Mouse (Mus musculus): Measurements from ENCODE around the gene Limch1.

Limch1 gene

GRCm38 (mm10) chr5:66747761-66748430 is 2.3 kb downstream of the Limch1 start:
- DNase-seq = no peak

GRCm38 (mm10) chr5:66748448-66749115 is 3.0 kb downstream of the Limch1 start:
- DNase-seq = no peak

DNA sequence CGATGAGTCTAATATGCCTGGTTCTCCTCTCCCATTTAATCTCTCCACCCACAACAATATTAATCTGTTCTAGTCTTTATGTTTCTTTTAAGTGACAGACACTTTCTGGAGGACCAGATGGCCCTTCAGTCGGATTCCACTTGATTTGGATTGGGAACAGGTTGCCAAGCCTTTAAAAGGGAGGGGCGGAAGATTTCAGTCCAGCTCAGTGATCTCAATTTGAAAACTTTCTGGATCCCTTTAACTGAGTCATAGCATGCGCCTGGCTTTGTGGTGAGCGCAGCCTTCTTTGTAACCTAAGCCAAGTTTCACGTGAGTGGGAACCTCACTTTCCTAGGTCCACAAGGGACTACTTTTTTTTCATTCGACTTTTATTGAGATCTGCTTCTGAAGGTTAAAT is 5.0 kb downstream of the Limch1 start:
- no peak for DNase-seq

DNA sequence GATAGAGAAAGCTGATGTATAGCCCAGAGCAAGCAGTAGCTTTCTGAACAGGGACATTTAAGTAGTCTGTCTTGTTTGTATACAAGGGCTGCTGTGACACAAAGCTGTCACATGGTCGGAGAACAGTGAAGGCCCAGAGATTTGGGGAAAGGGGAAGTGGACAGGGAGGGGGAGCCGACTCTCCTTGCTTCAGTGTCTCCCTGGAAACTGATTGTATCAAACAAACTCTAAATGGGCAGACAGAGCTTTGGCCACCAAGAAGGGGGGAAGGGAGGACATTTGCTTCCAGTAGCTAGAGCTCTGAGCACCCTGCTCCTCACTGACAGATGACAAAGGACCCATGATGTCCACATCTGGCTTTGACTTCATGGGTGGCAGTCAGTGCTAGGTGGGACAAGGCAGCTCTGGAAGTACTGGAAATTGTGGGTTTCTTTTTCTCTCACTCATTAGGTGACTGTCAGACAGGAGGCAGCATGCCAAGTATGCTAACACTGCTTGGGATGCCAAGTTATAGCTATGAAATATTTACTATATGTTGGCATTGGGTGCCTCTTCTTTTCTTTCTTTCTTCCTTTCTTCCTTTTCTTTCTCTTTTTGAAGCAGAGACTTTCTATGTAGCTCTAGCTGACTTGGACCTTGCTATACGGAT is 5.8 kb downstream of the Limch1 start:
- no peak for DNase-seq

- no peak for DNase-seq
Observed at GRCm38 (mm10) chr5:66753620-66754019, 8.0 kb downstream of the Limch1 start.

DNA sequence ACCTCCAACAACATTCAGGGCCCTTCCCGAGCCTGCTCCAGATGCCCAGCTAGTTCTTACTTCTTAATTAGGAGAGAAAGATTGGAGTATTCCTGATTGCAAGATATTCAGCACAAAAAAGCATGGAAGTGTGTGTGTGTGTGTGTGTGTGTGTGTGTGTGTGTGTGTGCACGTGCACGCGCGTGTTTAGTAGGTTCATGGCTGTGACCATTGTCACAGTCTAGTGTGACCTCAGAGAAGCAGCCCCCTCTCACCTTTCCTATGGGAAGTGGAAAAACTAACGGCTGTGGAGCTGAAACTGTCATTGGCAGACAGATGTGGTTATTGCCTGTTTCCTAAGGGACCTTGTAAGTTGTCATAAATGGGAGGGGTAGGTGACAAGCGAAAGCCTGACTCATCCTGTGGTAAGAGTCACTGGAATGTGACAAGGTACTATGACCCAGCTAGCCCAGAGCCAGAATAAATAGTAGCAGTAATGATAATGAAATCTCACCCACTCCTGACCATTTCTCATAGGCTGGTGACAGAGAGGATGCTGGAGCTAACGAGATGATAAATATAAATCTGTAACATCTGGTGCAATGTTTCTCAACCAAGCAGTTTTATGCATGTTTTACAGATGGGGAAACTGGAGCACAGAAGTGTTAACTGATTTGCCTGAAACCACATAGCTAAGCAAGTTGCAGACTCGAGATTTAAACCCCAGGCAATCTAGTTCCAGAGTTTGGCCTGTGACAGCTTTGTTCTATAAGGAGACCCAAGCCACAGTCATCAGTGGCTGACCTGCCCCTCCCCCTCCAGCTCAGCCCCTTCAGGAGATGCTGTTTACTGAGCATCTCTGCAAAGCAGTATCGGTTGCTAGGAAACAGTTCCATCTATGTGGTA is 11.4 kb downstream of the Limch1 start:
- DNase-seq = no peak

DNA sequence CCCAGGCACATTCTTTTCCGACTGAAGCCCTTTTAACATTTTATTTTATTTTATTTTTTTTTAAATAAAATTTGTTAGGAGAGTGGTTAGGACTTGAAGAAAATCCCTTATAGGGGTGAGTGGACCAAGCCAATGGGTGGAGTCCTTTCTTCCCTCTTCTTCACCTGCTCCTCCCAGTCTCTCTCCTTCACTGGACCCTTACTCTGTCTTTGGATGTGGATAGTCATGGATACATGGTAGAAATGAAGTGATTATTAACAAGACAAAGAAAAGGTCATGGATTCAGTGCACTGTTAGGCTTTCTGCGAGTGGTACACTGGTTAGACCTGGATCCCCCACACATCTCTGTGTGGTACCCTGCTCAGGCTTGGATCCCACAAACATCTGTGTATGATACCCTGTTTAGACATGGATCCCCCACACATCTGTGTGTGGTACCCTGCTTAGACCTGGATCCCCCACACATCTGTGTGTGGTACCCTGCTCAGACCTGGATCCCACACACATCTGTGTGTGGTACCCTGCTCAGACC is 12.1 kb downstream of the Limch1 start:
- DNase-seq = no peak

- no peak for DNase-seq
Observed at GRCm38 (mm10) chr5:66759354-66759753, 13.7 kb downstream of the Limch1 start.

DNA sequence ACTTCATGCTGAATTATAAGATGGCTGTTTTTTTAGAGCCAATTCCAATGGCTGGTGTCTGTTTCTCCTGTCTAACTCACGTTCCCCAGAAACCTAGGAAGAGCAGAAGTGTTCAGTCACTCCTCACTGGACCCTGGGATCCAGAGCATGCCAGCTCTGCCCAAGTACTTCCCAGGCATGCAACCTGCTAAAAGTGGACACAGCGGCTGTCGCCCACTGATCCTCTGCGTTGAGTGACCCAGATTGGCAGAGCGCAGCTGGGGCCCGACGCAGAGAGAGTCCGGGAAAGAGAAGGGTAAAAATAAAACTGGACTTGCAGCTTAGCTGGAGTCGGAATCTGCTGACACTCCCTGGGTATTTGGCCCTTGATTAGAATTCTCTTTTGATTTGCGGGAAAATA is 15.1 kb downstream of the Limch1 start:
- no peak for DNase-seq

- DNase-seq = no peak
Observed at GRCm38 (mm10) chr5:66762006-66762405, 16.4 kb downstream of the Limch1 start.

GRCm38 (mm10) chr5:66764129-66764528 is 18.5 kb downstream of the Limch1 start:
- no peak for DNase-seq

DNA sequence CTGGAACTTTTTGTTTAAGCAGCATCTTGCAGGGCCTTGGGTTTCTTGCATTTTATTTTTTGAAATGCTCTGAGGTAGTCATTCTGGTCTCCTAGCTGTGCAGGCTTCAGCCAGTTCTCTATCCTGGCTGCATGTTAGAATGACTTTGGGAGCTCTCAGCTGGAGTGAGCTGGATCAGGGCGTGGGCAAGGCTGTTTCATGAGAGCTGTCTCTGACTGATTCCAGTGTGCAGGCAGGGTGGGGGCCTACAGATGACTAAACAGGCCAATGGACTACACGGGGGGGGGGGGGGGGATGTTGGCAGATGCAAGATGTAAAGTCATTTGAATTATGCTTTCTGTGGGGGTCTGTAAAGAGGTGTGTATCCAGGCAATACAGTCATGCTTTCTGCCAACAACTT is 20.3 kb downstream of the Limch1 start:
- no peak for DNase-seq

DNA sequence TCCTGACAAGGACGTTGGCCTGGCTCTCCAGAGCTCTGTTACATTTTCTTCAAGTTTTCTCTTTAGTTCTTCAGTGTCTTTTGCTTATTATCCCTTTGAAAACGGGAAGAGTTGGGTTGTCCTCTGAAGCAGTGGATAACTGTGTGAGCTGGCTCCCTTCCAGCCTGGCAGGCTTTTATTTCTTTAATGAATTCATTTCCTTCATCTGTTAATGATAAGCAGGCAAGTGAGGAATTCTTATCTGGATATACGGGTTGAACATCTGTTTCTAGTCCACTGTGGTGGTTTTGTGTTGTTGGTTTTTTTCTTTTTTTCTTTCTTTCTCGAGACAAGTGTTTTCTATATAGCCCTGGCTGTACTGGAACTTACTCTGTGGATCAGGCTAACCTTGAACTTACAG is 22.4 kb downstream of the Limch1 start:
- DNase-seq = peak; percentile 28

- no peak for DNase-seq
Observed at GRCm38 (mm10) chr5:66769070-66769469, 23.4 kb downstream of the Limch1 start.

DNA sequence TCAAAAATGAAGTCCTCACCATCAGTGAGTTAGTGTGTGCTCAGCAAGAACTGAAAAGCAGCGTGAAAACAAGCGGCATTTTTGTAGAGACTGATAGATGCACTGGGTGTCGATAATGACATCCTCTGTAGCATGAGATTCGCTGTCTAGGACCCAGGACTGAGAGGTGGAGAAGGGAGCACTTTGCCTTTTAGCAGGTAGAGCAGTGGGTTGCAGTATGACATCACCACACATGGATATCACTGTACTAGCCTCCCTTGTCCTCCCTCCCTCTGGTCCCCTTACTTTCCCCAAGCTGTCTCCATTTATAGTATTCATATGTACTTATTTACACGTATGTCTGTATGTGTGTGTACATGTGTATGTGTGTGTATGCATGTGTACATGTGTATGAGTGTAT is 23.9 kb downstream of the Limch1 start:
- no peak for DNase-seq

- no peak for DNase-seq
Observed at GRCm38 (mm10) chr5:66777999-66778710, 32.5 kb downstream of the Limch1 start.

DNA sequence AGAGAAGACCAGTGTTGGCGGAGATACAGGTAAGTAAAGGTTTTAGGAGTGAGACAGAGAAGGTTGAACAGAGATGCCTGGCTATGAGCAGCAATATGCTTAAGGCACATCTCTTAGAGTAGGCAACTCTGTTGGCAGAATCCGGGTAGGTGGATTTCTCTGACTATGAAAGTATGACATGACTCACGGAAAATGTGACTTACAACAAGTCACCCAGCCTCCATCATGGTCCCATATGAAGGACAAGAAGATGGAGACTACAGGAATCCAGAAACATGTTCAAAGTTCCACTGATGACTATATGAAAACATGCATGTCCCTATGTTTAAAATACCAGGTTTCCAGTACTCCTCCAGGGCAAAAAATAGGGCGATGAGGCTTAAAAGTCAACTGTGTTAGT is 34.7 kb downstream of the Limch1 start:
- DNase-seq = no peak

DNA sequence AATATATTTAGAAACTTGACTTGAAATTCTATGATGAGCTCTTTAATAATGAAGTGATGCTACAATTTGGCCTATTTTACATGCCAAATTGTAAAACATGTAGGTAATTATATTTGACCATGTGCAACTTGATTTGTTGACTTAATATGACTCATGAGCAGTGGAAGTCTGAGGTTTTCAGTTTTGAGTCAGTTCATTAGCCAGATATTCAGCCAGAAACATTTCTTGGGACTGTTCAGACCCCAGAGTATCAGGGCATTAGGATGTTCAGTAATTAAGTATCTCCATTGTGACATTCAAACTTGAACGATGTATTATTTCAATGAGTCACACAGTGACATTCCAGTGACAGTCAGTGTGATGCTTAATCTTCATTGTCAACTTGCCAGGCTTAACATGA is 35.9 kb downstream of the Limch1 start:
- DNase-seq = no peak

DNA sequence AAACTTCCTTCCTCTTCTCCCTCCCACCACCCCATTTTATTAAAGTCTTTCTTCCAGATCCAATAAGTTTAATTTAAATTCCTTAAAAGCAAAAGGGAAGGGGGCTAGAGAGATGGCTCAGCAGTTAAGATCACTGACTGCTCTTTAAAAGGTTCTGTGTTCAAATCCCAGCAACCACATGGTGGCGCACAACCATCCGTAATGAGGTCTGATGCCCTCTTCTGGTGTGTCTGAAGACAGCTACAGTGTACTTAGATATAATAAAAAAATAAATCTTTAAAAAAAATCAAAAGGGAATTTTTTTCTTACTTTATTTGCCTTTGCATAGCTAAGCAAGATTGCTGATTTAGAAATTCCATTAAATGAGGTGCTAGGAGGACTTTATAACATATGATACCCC is 37.2 kb downstream of the Limch1 start:
- no peak for DNase-seq

- DNase-seq = no peak
Observed at GRCm38 (mm10) chr5:66784624-66785361, 39.2 kb downstream of the Limch1 start.

- no peak for DNase-seq
Observed at GRCm38 (mm10) chr5:66785995-66786620, 40.5 kb downstream of the Limch1 start.

Measured in lung, postnatal 14 days (tissue).